Mouse (Mus musculus): ENCODE measurements at regions not wholly inside any gene's neighbourhood (a gene's known extent, or its start where the extent isn't known, plus 50 kb on each side); places are given as distances from the start of the nearest gene placed in this dataset.

- DNase-seq (ENCODE audit: low spot score) (peak; percentile 87), ATAC-seq (ENCODE audit: insufficient read depth, low FRiP score, low TSS enrichment) (peak; percentile 25; the same call in 1 of the 2 replicates)
- Histone ChIP-seq H3K27ac (ENCODE audit: low read depth, low read length) (no peak overlapping the region), H3K27me3 (ENCODE audit: control insufficient read depth, insufficient read depth, low read length) (no peaks in the 10 kb centered on the region), H3K4me3 (ENCODE audit: low read depth, low read length) (no peak overlapping the region), H3K4me1 (ENCODE audit: control insufficient read depth, insufficient read depth, low read length) (peaks cover 5% of the 10 kb centered on the region), H3K9me3 (ENCODE audit: control insufficient read depth, low read length) (no peaks in the 10 kb centered on the region), H3K9ac (ENCODE audit: low read length) (no peak overlapping the region), H3K4me2 (ENCODE audit: low read depth) (no peak overlapping the region), H3K36me3 (ENCODE audit: control insufficient read depth, insufficient read depth, low read length) (no peaks in the 10 kb centered on the region)
- 3% methylated on average over 6 of the region's 6 CpGs for WGBS
These were observed 101.2 kb upstream of the Nckap5 start for GRCm38 (mm10) chr1:126931754-126932153.

- Histone ChIP-seq H3K4me1 (ENCODE audit: control insufficient read depth, insufficient read depth, low read length) (peaks cover 5% of the 10 kb centered on the region), H3K9ac (ENCODE audit: low read length) (no peak overlapping the region), H3K27ac (ENCODE audit: low read depth, low read length) (no peak overlapping the region), H3K4me2 (ENCODE audit: low read depth) (no peak overlapping the region), H3K9me3 (ENCODE audit: control insufficient read depth, low read length) (no peaks in the 10 kb centered on the region), H3K36me3 (ENCODE audit: control insufficient read depth, insufficient read depth, low read length) (no peaks in the 10 kb centered on the region), H3K4me3 (ENCODE audit: low read depth, low read length) (no peak overlapping the region), H3K27me3 (ENCODE audit: control insufficient read depth, insufficient read depth, low read length) (no peaks in the 10 kb centered on the region)
- 78% methylated on average over 10 of the region's 10 CpGs for WGBS
- DNase-seq (ENCODE audit: low spot score) (no peak), ATAC-seq (ENCODE audit: insufficient read depth, low FRiP score, low TSS enrichment) (no peak)
These were observed 100.5 kb upstream of the Nckap5 start for GRCm38 (mm10) chr1:126931093-126931492.

- Histone ChIP-seq H3K9ac (ENCODE audit: low read length) (no peak overlapping the region), H3K27me3 (ENCODE audit: control insufficient read depth, insufficient read depth, low read length) (no peaks in the 10 kb centered on the region), H3K27ac (ENCODE audit: low read depth, low read length) (no peak overlapping the region), H3K4me3 (ENCODE audit: low read depth, low read length) (no peak overlapping the region), H3K36me3 (ENCODE audit: control insufficient read depth, insufficient read depth, low read length) (no peaks in the 10 kb centered on the region), H3K4me1 (ENCODE audit: control insufficient read depth, insufficient read depth, low read length) (peaks cover 5% of the 10 kb centered on the region), H3K9me3 (ENCODE audit: control insufficient read depth, low read length) (no peaks in the 10 kb centered on the region), H3K4me2 (ENCODE audit: low read depth) (no peak overlapping the region)
- 92% methylated on average over 14 of the region's 14 CpGs for WGBS
- ATAC-seq (ENCODE audit: insufficient read depth, low FRiP score, low TSS enrichment), result no peak
- no peak for DNase-seq (ENCODE audit: low spot score)
These were observed 100.0 kb upstream of the Nckap5 start for GRCm38 (mm10) chr1:126930611-126931010.

- Histone ChIP-seq H3K27ac (ENCODE audit: low read depth, low read length) (no peak overlapping the region), H3K27me3 (ENCODE audit: control insufficient read depth, insufficient read depth, low read length) (no peaks in the 10 kb centered on the region), H3K4me2 (ENCODE audit: low read depth) (no peak overlapping the region), H3K9ac (ENCODE audit: low read length) (no peak overlapping the region), H3K4me3 (ENCODE audit: low read depth, low read length) (no peak overlapping the region), H3K36me3 (ENCODE audit: control insufficient read depth, insufficient read depth, low read length) (no peaks in the 10 kb centered on the region), H3K9me3 (ENCODE audit: control insufficient read depth, low read length) (no peaks in the 10 kb centered on the region), H3K4me1 (ENCODE audit: control insufficient read depth, insufficient read depth, low read length) (peaks cover 5% of the 10 kb centered on the region)
- ATAC-seq (ENCODE audit: insufficient read depth, low FRiP score, low TSS enrichment) (no peak), DNase-seq (ENCODE audit: low spot score) (no peak)
- 65% methylated on average over 4 of the region's 4 CpGs for WGBS
These were observed 99.1 kb upstream of the Nckap5 start for GRCm38 (mm10) chr1:126929666-126930065.

- no peak overlapping the region for H3K27ac ChIP-seq (ENCODE audit: low read depth, low read length)
- DNase-seq (ENCODE audit: low spot score) (no peak), ATAC-seq (ENCODE audit: insufficient read depth, low FRiP score, low TSS enrichment) (no peak)
- H3K9ac ChIP-seq (ENCODE audit: low read length), result no peak overlapping the region
- H3K4me2 ChIP-seq (ENCODE audit: low read depth), result no peak overlapping the region
- H3K4me3 ChIP-seq (ENCODE audit: low read depth, low read length), result no peak overlapping the region
- peaks cover 5% of the 10 kb centered on the region for H3K4me1 ChIP-seq (ENCODE audit: control insufficient read depth, insufficient read depth, low read length)
- no peaks in the 10 kb centered on the region for H3K36me3 ChIP-seq (ENCODE audit: control insufficient read depth, insufficient read depth, low read length)
- H3K9me3 ChIP-seq (ENCODE audit: control insufficient read depth, low read length), result no peaks in the 10 kb centered on the region
- 56% methylated on average over 7 of the region's 7 CpGs for WGBS
- no peaks in the 10 kb centered on the region for H3K27me3 ChIP-seq (ENCODE audit: control insufficient read depth, insufficient read depth, low read length)
These were observed 97.6 kb upstream of the Nckap5 start for GRCm38 (mm10) chr1:126928186-126928585.

- Histone ChIP-seq H3K4me3 (ENCODE audit: low read depth, low read length) (no peak overlapping the region), H3K27me3 (ENCODE audit: control insufficient read depth, insufficient read depth, low read length) (no peaks in the 10 kb centered on the region), H3K9ac (ENCODE audit: low read length) (no peak overlapping the region), H3K36me3 (ENCODE audit: control insufficient read depth, insufficient read depth, low read length) (no peaks in the 10 kb centered on the region), H3K4me1 (ENCODE audit: control insufficient read depth, insufficient read depth, low read length) (no peaks in the 10 kb centered on the region), H3K27ac (ENCODE audit: low read depth, low read length) (no peak overlapping the region), H3K9me3 (ENCODE audit: control insufficient read depth, low read length) (no peaks in the 10 kb centered on the region), H3K4me2 (ENCODE audit: low read depth) (no peak overlapping the region)
- WGBS, result 81% methylated on average over 12 of the region's 12 CpGs
- DNase-seq (ENCODE audit: low spot score), result no peak
- no peak for ATAC-seq (ENCODE audit: insufficient read depth, low FRiP score, low TSS enrichment)
These were observed 94.8 kb upstream of the Nckap5 start for GRCm38 (mm10) chr1:126925150-126926035.

- Histone ChIP-seq H3K4me1 (ENCODE audit: control insufficient read depth, insufficient read depth, low read length) (no peaks in the 10 kb centered on the region), H3K4me3 (ENCODE audit: low read depth, low read length) (no peak overlapping the region), H3K9me3 (ENCODE audit: control insufficient read depth, low read length) (no peaks in the 10 kb centered on the region), H3K27ac (ENCODE audit: low read depth, low read length) (no peak overlapping the region), H3K4me2 (ENCODE audit: low read depth) (no peak overlapping the region), H3K9ac (ENCODE audit: low read length) (no peak overlapping the region), H3K36me3 (ENCODE audit: control insufficient read depth, insufficient read depth, low read length) (no peaks in the 10 kb centered on the region), H3K27me3 (ENCODE audit: control insufficient read depth, insufficient read depth, low read length) (no peaks in the 10 kb centered on the region)
- no peak for DNase-seq (ENCODE audit: low spot score)
- no peak for ATAC-seq (ENCODE audit: insufficient read depth, low FRiP score, low TSS enrichment)
- 81% methylated on average over 4 of the region's 4 CpGs for WGBS
These were observed 93.4 kb upstream of the Nckap5 start for GRCm38 (mm10) chr1:126923981-126924380.

- H3K4me1 ChIP-seq (ENCODE audit: control insufficient read depth, insufficient read depth, low read length), result no peaks in the 10 kb centered on the region
- no peak overlapping the region for H3K27ac ChIP-seq (ENCODE audit: low read depth, low read length)
- no peak overlapping the region for H3K4me2 ChIP-seq (ENCODE audit: low read depth)
- H3K9ac ChIP-seq (ENCODE audit: low read length), result no peak overlapping the region
- H3K9me3 ChIP-seq (ENCODE audit: control insufficient read depth, low read length), result no peaks in the 10 kb centered on the region
- H3K27me3 ChIP-seq (ENCODE audit: control insufficient read depth, insufficient read depth, low read length), result no peaks in the 10 kb centered on the region
- ATAC-seq (ENCODE audit: insufficient read depth, low FRiP score, low TSS enrichment) (no peak), DNase-seq (ENCODE audit: low spot score) (no peak)
- WGBS, result 91% methylated on average over 4 of the region's 4 CpGs
- H3K36me3 ChIP-seq (ENCODE audit: control insufficient read depth, insufficient read depth, low read length), result no peaks in the 10 kb centered on the region
- no peak overlapping the region for H3K4me3 ChIP-seq (ENCODE audit: low read depth, low read length)
These were observed 91.6 kb upstream of the Nckap5 start for GRCm38 (mm10) chr1:126922231-126922630.

GRCm38 (mm10) chr1:126918876-126919275 is 88.3 kb upstream of the Nckap5 start:
- H3K9me3 ChIP-seq (ENCODE audit: control insufficient read depth, low read length), result no peaks in the 10 kb centered on the region
- no peak overlapping the region for H3K9ac ChIP-seq (ENCODE audit: low read length)
- H3K36me3 ChIP-seq (ENCODE audit: control insufficient read depth, insufficient read depth, low read length), result no peaks in the 10 kb centered on the region
- DNase-seq (ENCODE audit: low spot score) (no peak), ATAC-seq (ENCODE audit: insufficient read depth, low FRiP score, low TSS enrichment) (no peak)
- 90% methylated on average over 1 of the region's 1 CpGs for WGBS
- no peak overlapping the region for H3K27ac ChIP-seq (ENCODE audit: low read depth, low read length)
- no peaks in the 10 kb centered on the region for H3K4me1 ChIP-seq (ENCODE audit: control insufficient read depth, insufficient read depth, low read length)
- H3K4me3 ChIP-seq (ENCODE audit: low read depth, low read length), result no peak overlapping the region
- no peak overlapping the region for H3K4me2 ChIP-seq (ENCODE audit: low read depth)
- H3K27me3 ChIP-seq (ENCODE audit: control insufficient read depth, insufficient read depth, low read length), result no peaks in the 10 kb centered on the region
